Mouse (Mus musculus) ES-CJ7 (cell line): ENCODE results near the gene Olfr978.
"Not testable (repeated sequence)": the region's sequence is repeated elsewhere in the genome, so short reads cannot be mapped to it uniquely, and the experiment has no call there.

Experiments
- DNase-seq: peaks from one replicate; pipeline ENCODE4 v3.0.0; 2011; ENCODE audit warnings: low read depth, low spot score

The Olfr978 gene

DNA sequence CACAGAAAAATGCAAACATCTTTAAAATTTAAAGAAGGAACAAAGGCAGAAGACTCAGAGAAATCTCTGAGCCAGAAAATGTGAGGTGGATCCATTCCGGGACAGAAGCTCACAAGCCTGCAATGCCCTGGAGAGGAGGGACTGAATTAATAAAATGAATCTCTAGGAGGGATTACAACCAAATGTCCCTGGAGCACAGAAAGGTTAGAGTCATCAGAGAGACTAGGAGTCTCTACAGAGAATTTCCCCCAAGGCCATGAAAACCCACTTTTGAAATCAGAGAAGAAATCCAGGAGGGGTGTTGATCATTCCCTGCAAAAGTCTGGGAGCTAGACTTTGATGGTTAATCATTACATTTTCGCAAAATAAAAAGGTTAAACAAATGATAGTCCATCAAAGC is at the start of gene Olfr978:
TSS of gene Olfr978 (plus strand) at position 301 of the 400 bp plus-strand sequence.
- no peak for DNase-seq

DNA sequence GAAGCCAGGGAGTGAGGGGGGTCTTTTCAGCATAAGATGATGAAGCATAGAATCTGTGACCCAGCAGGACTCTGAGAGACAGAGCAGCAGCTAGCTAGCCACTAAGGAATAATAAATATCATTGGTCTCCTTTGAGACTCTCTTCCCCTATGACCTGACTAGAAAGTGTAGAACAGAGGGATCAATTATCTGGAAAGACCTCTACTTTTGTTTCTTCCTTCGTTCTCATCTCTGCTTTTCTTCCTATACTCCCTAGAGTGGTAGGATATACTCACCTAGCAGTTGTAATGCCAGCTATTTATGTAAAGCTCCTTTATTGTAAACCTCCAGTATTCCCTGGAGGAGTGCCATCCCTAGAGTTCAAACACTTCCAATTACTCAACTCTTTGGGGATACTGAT is 40.0 kb upstream of the Olfr978 start, which contains the start of gene Olfr975:
TSS of gene Olfr975 (minus strand) at position 101 of the 400 bp plus-strand sequence.
- DNase-seq = no peak

DNA sequence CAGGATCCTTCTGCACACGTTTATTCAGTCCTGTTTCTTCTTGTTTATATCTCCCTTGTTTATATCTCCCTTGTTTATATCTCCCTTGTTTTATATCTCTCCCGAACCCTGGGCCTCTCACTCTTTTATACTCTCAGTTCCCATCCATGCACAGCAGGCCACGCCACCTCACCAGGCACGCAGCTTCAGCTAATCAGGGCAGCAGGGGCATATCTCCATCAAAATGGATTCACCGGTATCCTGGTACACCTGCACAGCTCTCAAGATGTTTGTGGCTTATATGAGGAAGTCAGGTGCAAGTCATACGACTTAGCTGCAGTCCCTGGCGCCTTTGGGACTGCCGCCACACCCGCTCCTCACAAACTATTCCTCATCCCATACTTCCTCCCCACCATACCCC is 30.9 kb upstream of the Olfr978 start, which contains the start of gene Olfr976:
TSS of gene Olfr976 (minus strand) at position 101 of the 400 bp plus-strand sequence.
- DNase-seq = not testable (repeated sequence)

DNA sequence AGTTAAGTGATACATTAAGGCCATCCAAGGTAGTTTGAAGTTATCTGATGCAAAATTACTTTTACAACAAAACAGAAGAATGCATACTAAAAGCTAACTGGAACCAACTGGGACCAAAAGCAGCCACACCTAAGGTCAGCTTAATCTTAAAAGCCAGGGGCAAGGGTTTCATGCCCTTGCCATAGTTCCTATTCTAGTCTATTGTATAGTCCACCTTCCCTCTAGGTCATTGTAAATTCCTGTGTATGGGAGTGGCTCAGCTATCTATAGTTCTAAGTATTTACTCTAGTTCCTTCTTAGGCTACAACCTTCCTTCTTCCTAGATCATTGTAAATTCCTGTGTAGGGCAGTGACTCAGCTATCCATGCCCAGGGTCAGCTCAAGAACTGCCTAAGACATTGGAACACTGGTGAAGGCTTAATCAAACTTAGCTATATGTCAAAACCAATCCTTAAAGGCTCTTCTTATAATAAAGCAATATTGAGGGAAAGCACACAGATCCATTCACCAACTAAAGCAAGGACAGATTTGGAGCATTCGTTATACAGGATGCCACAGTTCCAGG is 15.2 kb upstream of the Olfr978 start:
- DNase-seq = peak; percentile 74

DNA sequence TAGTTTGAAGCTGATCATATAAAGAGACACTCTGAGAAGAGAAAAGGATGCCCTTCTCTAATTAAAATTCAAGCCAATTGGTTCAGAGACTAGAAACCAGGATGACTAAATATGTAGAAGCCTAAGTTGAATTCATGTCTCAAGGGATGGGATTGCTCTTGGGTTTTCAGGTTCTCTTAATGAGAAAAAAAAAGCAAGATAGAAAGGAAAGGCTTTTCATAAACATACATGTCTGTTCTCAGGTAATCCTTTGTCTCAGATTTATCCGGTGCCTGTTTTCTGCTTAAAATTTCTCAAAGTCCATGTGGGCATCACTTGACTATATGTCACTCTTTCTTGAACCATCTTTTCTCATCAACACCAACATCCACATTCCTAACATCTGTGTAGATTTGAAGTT is 11.5 kb downstream of the Olfr978 start, which contains the start of gene Olfr979:
TSS of gene Olfr979 (minus strand) at position 101 of the 400 bp plus-strand sequence.
- no peak for DNase-seq

DNA sequence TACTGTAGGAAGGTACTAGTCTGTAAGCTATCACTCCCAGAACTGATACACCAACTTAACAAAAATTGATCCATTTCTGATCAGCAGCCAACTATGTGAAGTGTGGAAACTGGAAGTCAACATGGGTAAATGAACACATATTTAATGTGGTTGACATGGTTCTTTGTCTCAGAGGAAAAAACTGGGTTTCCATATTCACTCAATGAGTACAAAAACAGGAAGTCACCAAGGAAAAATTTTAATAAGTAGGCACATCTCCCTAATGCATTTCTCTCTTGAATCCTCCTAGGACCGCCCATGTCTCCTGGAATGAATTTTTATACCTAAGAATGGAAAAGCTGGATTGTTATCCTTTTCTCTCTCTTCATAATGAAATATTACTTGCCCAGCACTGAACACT is 17.6 kb downstream of the Olfr978 start, which contains the start of gene Olfr980:
TSS of gene Olfr980 (minus strand) at position 101 of the 400 bp plus-strand sequence.
- DNase-seq = no peak

DNA sequence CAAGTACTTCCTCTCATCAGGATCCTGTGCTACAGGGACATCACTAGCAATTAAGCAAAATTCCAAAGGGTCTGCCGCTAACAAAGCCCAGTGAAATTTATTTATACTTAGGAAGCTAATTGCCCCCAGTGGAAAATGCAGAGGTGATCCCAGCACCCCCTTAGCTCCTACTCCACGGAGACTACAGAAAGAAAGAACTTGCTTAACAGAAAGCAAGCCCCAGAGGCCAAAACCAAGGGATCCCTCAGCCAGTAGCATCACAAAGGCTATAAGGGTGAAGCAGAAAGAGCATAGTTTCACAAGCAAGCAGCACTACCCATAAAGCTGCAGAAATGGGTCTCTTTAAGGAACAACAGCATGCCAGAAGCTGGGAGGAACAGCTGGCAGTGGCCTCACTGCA is 29.3 kb downstream of the Olfr978 start, which contains the start of gene Olfr981:
TSS of gene Olfr981 (plus strand) at position 301 of the 400 bp plus-strand sequence.
- no peak for DNase-seq
